Mouse (Mus musculus) C2C12 (cell line): ENCODE data around the gene Scaf11.
"Not testable (repeated sequence)": the region's sequence is repeated elsewhere in the genome, so short reads cannot be mapped to it uniquely, and the experiment has no call there.

Experiments
- CEBPB ChIP-seq: IDR thresholded peaks from one replicate; pipeline ENCODE4 v1.6.1; 2011; ENCODE audit warnings: low read depth, mild to moderate bottlenecking, control low read depth, moderate library complexity
- CTCF ChIP-seq: IDR thresholded peaks from one replicate; pipeline ENCODE4 v1.5.1; 2011; ENCODE audit not compliant: control insufficient read depth, insufficient read depth, insufficient read length
- FOSL1 ChIP-seq: IDR thresholded peaks from one replicate; pipeline ENCODE4 v1.8.0; 2011; ENCODE audit warnings: mild to moderate bottlenecking, low read length; ENCODE audit not compliant: poor library complexity, insufficient read depth, severe bottlenecking
- MAX ChIP-seq: IDR thresholded peaks from one replicate; pipeline ENCODE4 v1.6.1; 2011; ENCODE audit warnings: mild to moderate bottlenecking, control low read depth
- MYOD1 ChIP-seq: IDR thresholded peaks from one replicate; pipeline ENCODE4 v1.6.1; 2011; ENCODE audit warnings: low read depth; ENCODE audit not compliant: control insufficient read depth, insufficient read length
- MYOG ChIP-seq: IDR thresholded peaks from one replicate; pipeline ENCODE4 v1.6.1; 2011; ENCODE audit not compliant: control insufficient read depth, insufficient read length; ENCODE audit errors: extremely low read depth
- USF1 ChIP-seq: IDR thresholded peaks from one replicate; pipeline ENCODE4 v1.6.1; 2011; ENCODE audit warnings: low read depth, mild to moderate bottlenecking, control low read depth, moderate library complexity

DNA sequence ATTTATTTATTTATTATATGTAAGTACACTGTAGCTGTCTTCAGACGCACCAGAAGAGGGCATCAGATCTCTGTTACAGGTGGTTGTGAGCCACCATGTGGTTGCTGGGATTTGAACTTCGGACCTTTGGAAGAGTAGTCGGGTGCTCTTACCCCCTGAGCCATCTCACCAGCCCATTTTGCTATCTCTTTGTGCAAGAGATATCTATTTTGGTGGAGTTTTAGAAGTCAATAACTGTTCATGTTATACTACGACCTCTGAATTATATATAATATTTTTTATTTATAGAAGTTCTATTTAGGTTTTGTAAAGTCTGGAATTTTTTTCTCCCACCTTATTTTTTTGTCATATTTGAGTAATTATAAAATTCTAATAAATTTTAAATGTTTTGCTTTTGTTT lies 32.3 kb upstream of the Scaf11 start:
- not testable (repeated sequence) for TF ChIP-seq CTCF, MYOG, USF1, FOSL1, CEBPB, MAX, MYOD1
